Mouse (Mus musculus): ENCODE data around the gene Atad1.

DNA sequence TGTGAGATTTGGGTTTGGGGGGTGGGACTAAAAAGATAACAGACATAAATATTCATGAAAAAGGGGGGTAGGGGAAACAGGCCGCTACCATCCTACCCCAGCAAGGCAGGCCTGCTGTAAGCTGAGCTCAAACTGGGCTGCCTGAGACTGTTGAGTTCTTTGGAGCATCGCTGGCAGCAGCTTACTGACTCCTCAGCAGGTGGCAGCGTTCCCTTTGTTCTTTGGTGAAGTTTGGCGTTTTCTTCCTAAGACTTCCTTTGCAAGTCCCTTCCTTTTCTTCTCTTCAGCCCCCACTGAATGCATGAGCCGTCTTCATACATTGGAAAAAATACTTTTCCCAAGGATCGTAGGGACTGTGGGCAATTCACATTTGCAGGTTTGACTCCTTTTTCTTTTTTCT is 9.8 kb upstream of the Atad1 start:
- TF ChIP-seq CTCF (IDR thresholded peaks at IDR 0.05; ENCODE audit: control insufficient read depth, insufficient read depth, insufficient read length): peak; percentile 32
- TF ChIP-seq CEBPB (IDR thresholded peaks at IDR 0.05; ENCODE audit: low read depth): no peak
- TF ChIP-seq USF1 (IDR thresholded peaks at IDR 0.05; ENCODE audit: low read depth): no peak
- TF ChIP-seq MAX (IDR thresholded peaks at IDR 0.05): no peak
- TF ChIP-seq MYOD1 (IDR thresholded peaks at IDR 0.05; ENCODE audit: control insufficient read depth, insufficient read length, low read depth): no peak
- TF ChIP-seq MYOG (IDR thresholded peaks at IDR 0.05; ENCODE audit: control insufficient read depth, extremely low read depth, insufficient read length): no peak

Data from C2C12 (cell line).